Mouse (Mus musculus): Measurements from ENCODE around the gene Zmynd12.

DNA sequence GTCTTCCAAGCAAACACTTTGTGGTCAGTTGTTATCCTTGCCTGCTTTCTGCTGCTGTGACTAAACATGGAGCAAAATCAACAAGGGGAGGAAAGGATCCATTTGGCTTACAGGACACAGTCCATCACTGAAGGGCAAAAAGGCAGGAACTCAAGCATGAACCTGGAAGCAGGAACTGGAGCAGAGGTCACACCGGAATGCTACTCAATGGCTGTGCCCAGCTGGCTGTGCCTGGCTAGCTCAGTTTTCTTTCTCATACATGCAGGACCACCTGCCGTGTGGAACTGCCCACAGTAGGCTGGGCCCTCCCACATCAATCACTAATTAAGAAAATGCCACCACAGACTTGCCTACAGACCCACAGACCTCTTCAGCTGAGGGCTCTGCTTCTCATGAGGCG lies 33.4 kb upstream of the Zmynd12 start:
- TF ChIP-seq CTCF (IDR thresholded peaks at IDR 0.05; ENCODE audit: borderline replicate concordance, control insufficient read depth, extremely low read depth, insufficient read depth, low read length, poor library complexity): no peak
- no peak for TF ChIP-seq POLR2A (IDR thresholded peaks at IDR 0.05; ENCODE audit: control insufficient read depth, extremely low read depth, insufficient read depth, low read length, poor library complexity)

Data from thymus, adult 2 months (tissue).